Mouse (Mus musculus): ENCODE measurements at regions not wholly inside any gene's neighbourhood (a gene's known extent, or its start where the extent isn't known, plus 50 kb on each side); places are given as distances from the start of the nearest gene placed in this dataset.

DNA sequence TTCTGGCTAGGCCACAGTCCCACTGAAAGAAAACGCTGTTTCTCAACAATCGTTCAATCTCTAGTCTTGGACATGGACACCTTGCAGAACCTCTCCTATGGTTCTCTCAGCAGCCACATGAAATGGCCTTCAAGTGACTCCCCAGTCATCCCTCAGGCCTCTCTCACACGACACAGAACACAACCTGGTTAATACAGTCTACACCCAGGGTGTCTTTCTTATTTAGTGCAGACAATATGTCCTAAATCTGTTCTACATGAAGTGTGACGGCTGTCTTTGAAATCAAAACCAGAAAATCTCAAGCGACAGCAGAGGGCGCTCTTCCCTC lies 75.2 kb upstream of the Egfl6 start:
- no peak; a peak in 1 of 4 replicates for ATAC-seq (replicated peaks in 1 of 2; ENCODE audit: insufficient read depth in 1 of 2, low FRiP score in 2 of 2, low TSS enrichment in 1 of 2, low read depth in 1 of 2, poor library complexity in 2 of 2, severe bottlenecking in 2 of 2)

DNA sequence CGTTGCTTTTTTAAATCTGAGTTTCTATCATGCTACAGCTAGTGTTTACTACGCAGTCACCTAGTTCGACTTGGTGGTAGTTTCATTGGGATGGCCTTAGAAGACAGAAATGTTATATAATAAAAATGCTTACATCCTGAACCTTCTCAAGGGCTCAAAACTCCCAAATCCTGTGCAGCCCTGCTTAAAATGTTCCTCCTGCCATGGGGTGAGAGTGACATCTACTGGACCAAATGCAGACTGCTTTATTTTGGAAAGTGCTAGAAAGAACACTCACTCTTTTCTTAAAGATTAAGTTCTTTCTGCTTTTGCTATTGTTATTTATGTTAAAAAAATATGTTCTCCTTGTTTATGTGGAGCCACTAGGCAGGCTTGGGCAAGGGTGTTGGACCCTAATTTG lies 66.9 kb upstream of the Egfl6 start:
- peak; percentile 58 to 73; a peak in 3 of 4 replicates for ATAC-seq (replicated peaks in 1 of 2; ENCODE audit: insufficient read depth in 1 of 2, low FRiP score in 2 of 2, low TSS enrichment in 1 of 2, low read depth in 1 of 2, poor library complexity in 2 of 2, severe bottlenecking in 2 of 2)

DNA sequence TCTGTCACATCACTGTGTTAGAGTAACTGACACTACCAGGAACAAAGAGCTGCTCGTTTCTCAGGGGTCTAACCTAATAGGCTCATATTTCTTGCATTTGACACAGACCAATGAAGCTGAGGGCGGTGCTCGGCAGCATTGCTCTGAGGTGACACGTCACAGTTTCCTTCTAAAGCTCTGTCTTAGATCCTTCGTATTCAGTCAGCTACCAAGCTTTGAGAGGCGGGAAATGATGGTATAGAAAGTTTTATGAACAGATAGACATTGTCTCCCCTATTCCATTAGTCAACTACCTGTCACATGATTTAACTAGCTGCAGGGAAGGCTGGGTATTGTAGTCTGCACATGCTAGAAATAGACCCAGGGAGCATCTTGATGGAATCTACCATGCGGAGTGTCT lies 60.2 kb upstream of the Egfl6 start:
- no peak for ATAC-seq (replicated peaks in 1 of 2; ENCODE audit: insufficient read depth in 1 of 2, low FRiP score in 2 of 2, low TSS enrichment in 1 of 2, low read depth in 1 of 2, poor library complexity in 2 of 2, severe bottlenecking in 2 of 2)

DNA sequence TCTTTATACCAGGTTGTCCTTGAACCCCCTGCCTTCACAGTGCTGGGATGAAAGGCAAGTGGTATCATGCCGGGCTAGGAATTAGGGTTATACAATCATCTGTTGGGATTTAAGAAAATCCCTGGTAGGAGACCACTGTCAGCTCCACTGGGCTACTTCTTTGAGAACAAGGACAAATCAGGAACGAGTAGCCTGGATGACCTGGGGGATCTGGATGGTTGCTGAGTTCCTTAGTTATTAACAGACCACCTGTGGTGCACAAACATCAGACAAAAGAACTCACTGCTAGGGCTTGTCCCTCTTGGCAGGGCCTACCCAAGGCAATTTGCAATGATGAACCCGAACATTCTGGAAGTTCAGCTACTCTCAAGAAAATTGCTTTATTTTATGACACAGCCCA lies 55.7 kb upstream of the Egfl6 start:
- no peak for ATAC-seq (replicated peaks in 1 of 2; ENCODE audit: insufficient read depth in 1 of 2, low FRiP score in 2 of 2, low TSS enrichment in 1 of 2, low read depth in 1 of 2, poor library complexity in 2 of 2, severe bottlenecking in 2 of 2)

DNA sequence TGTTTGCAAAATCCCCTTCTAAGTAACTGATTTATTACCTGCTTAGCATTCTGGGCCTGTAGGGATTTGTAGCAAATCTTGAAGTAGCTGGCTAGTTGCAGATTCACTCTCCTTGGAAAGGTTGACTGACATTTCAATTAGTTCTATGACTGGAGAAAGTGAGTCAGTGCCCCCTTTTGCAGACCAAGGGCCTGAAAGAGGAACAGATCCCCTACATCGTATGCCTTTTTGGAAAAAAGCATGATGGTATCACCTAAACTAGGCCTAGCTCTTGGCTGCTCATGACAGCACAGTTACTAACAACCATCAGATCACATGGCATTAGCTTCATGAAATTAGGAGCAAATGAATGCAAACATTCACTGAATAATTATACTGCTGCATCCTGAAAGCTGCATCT lies 54.7 kb upstream of the Egfl6 start:
- no peak for ATAC-seq (replicated peaks in 1 of 2; ENCODE audit: insufficient read depth in 1 of 2, low FRiP score in 2 of 2, low TSS enrichment in 1 of 2, low read depth in 1 of 2, poor library complexity in 2 of 2, severe bottlenecking in 2 of 2)

All from hematopoietic stem cell, adult 5-6 weeks (primary cell).